Mouse (Mus musculus) left cerebral cortex, adult 2 months (tissue): Measurements from ENCODE around the gene Lad1. TPM values are rescaled to one million over a fixed set of nuclear protein-coding genes. Genes with fewer than 3 reads are reported as not detected.

Experiments used
- DNase-seq, 2 experiments: peaks; one replicate each; pipeline ENCODE4 v3.0.0; 2021 to 2022; ENCODE audit warnings: low spot score in 2 of 2, mixed read lengths in 1 of 2; ENCODE audit errors: extremely low spot score in 1 of 2
- H3K27ac ChIP-seq: fragments of 200-600 bp; 2 replicates; pipeline ENCODE4 v1.8.1; 2022
- H3K4me3 ChIP-seq: fragments of 200-600 bp; 2 replicates; pipeline ENCODE4 v1.8.1; 2022
- CTCF ChIP-seq: fragments of 200-600 bp; IDR thresholded peaks from 2 replicates; pipeline ENCODE4 v1.8.1; 2022; ENCODE audit warnings: antibody characterized with exemption, mild to moderate bottlenecking, moderate library complexity
- intact Hi-C: fragments of 180-260 bp; cut with DNase I; formaldehyde crosslinking; loops from one replicate; pipeline ENCODE4 v1.15.1; 2025
- total RNA-seq, 2 experiments: library from RNA; stranded (reverse); gene quantifications; 2 replicates each; pipeline ENCODE4 v1.2.3; 2021

The Lad1 gene
- total RNA-seq, 2 experiments from 2014 or later, result 0.95 to 0.98 TPM

DNA sequence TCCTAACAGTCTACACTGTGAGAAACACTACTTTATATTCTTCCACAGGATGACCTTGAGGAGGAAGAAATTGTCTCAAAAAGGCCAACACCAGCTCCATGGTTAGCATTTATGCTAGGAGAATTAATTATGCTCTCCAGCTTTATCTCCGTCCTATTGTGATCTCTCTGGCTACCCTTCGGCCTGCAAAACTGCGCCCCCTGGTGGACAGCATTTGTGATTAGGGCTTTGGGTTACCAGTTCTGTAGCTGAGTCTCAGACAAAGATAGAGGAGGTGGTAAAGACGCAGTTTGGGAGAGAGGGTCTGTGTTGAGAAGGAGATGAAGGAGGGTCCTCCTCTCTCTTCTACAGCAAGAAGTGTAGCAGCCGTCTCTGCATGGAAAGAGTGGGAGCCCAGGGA lies 28.6 kb upstream of the Lad1 start:
- DNase-seq, result peak; percentile 55 to 77
- Histone ChIP-seq H3K4me3 (no peak overlapping the region), H3K27ac (no peak overlapping the region)
- peak; percentile 89 for TF ChIP-seq CTCF
- intact Hi-C loops, result loop anchor here (2.0 kb wide), 1 partner anchor 37 kb away; no protein-coding TSS in a partner anchor

DNA sequence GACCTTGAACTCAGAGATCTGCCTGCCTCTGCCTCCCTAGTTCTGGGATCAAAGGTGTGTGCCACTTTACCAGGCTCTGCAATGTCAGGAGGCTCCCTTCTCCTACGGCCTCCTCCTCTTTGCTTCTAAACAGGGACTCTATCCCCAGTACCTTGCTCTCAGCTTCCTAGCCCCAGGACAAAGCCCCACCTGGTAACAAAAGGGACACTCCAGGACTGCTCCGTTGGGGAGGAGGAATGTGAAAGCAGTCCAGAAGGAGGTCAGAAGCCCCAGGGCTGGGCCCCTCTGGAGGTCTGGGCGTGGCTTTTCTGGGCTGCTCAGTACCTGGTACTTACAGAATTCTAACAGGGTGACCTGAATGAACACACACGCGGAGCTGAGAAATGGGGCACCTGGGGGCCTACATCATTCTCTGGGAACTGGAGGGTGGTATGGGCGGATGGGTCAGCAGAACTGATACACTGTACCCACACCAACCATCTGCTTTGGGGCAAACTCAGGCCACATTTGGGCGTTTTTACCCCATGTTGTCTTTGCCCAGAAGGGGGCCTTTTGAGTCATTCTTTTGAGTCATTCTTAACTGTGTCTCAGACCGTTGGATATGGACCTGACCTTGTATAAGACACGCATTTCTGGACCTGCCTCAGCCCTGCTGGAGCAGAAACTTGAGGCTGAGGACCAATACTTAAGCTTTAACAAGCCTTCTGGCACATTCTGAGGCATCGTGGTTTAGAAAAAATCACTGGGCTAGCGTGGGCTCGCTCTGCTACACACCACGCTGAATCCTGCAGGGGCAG lies 26.1 kb upstream of the Lad1 start:
- no peak overlapping the region for H3K27ac ChIP-seq
- intact Hi-C loops, result no loop called here
- no peak overlapping the region for H3K4me3 ChIP-seq
- TF ChIP-seq CTCF, result no peak
- no peak for DNase-seq

DNA sequence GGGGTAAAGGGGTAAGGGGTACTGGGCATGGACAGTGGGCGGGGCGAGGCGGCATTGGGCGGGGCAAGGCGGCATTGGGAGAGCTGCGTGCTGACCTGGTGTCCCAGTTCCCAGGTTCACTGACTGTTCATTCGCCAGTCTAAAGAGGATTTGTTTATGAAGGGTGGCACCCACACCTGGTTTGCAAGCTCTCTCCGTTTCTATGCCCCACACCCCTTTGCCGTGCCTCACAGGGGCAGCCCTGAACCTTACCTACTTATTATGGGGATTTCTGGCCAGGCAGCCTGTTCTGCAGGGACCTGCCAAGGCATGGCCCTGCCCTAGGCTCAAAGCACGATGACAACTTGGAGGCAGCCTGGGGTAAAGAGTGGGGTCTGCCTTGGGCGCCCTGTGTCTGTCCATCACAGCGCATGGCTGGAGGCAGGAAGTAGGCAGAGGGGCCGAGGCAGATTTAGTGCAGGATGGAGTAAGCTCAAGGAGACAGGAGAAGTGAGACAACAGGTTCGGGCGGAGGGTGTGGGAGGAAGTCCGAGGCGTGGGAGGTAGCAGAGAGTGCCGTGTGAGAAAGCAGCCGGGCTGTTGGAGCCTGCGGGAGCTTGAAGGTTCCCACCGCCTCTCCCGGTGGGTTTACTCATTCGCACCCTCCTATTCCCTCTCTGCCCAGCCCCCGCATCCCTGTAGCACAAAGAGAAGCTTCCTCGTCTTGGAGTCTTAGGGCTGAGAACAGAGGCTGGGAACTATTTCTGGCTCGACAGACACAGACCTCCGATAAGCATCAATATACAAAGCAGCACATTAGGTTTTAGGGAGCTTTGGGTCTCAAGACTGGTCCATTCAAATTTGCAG lies 24.8 kb upstream of the Lad1 start:
- peak overlapping the region; percentile 44 for H3K27ac ChIP-seq
- peak; percentile 72 to 77 for DNase-seq
- no peak for TF ChIP-seq CTCF
- intact Hi-C loops, result no loop called here
- peak overlapping the region; percentile 7; the same call in 1 of the 2 replicates for H3K4me3 ChIP-seq

DNA sequence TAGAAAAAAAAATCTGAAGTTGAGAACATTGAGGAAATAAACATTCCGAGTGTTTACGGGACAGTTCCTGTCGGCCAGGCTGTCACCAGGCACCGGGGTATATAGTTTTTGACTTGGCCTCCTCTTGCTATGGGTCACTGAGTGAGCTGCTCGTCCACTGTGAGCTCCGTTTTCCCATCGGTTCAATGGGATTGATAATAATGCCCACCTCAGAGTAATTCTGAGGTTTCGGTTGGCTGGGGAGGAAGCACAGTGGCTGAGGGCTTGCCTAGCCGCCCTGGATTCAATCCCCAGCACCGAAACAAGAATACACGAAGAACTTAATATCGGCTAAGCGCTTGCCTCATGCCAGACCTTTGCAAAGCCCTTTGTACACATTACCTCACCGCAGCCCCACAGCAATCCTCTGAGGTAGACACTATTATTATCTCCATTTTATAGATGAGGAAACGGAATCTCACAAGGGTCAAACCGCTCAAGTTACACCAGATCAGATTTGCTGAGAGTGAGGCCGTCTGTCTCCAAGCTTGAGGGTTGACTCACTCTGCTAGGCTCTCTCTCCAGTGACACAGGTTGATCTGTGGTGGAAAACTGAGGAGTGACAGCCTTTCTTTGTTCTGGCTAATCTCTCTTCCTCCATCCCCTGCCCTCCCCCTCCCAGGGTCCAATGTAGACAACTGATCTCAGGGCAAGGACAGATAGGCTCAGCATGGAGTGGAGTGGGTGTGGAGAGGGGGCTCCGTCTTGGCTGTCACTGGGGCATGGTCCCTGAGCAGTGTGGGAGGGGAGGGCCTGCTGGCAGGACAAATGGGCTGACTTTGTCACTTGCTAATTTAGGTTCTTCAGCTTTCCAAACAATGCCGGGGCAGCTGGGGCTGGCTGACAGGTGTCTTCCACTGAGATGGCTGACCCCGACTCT lies 23.9 kb upstream of the Lad1 start:
- no peak for TF ChIP-seq CTCF
- intact Hi-C loops, result no loop called here
- no peak for DNase-seq
- no peak overlapping the region for H3K4me3 ChIP-seq
- H3K27ac ChIP-seq, result no peak overlapping the region; the same call in 1 of the 2 replicates

DNA sequence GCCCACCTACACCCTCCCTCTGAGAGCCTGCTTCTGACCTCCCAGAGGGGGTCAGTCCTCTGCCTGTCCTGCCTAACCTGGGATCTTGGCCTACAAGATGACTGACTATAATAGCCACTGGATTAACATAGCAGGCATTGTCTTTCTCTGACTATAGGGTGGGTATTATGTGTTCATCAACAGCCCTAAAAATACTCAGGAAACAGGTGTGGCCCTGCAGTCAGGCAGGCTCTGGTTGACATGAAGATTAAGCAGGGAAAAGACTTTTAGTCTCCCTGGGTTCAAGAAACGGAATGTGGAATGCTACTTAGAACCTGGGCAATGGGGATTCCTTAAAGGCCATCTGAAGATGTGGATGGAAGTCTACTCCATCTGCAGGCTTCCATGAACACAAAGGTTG lies 19.9 kb upstream of the Lad1 start:
- intact Hi-C loops, result no loop called here
- Histone ChIP-seq H3K4me3 (no peak overlapping the region), H3K27ac (no peak overlapping the region)
- TF ChIP-seq CTCF, result no peak
- DNase-seq, result no peak

DNA sequence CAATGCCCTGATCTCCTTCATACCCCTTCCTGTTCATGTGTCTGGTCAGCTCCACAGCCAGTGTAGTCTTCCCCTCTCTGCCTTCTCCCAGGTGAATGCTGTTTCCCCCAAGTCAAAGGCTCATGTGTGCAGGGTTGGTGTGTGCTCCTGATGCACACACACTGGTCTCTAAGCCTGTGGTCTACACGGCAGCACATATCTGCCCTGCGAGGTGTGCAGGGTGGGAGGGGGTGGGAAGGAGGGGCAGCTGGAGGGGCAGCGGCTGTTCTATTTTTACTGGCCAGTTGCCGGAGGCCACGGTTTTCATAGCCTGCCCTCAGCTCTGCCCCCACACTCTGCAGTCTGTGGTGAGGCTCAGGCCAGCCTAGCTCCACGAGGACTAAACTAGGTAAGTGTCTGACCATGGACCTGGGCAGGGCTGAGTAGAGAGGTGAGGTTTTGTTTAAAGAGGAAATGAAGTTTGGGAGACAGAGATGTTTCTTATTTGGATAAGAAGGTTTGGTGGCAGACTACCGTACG lies 19.2 kb upstream of the Lad1 start:
- no peak overlapping the region for H3K4me3 ChIP-seq
- DNase-seq, result no peak
- intact Hi-C loops, result no loop called here
- H3K27ac ChIP-seq, result no peak overlapping the region
- no peak for TF ChIP-seq CTCF

DNA sequence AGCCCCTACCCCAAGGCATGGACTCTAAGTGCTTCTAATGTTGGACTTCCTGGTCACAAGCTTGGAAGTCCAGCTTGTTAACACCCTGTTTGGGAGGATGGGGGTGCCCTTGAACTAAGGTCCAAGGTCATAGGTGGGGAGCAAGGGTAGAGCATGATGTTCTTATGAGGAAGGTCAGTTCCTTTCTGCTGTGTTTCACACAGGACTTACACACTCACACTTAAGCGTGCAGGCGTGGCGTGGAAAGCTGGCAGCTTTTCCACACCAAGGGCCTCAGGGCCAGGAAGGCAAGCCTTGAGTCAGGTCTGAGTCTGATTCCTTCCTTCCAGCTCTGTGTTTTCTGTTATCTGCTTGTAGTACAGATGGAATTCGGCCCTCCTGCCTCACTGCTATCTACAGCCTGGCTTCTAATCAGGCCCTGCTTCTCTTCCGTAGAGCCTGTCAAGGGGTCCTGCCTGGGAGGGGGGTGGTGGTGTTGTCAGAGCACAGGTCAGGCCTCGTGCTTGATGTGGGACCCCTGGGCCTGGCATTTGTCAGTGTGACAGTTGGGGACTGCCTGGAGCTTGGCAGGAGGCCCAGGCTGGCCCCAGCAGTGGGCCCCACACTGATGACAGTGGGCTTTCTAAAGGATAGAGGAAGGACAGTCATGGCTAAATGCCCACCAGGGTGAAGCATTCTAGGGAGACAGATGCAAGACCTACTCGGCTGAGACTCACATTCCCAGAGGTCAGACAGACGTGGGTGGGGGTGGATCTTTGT lies 18.0 kb upstream of the Lad1 start:
- Histone ChIP-seq H3K4me3 (no peak overlapping the region), H3K27ac (no peak overlapping the region)
- intact Hi-C loops, result no loop called here
- DNase-seq, result no peak
- no peak for TF ChIP-seq CTCF

DNA sequence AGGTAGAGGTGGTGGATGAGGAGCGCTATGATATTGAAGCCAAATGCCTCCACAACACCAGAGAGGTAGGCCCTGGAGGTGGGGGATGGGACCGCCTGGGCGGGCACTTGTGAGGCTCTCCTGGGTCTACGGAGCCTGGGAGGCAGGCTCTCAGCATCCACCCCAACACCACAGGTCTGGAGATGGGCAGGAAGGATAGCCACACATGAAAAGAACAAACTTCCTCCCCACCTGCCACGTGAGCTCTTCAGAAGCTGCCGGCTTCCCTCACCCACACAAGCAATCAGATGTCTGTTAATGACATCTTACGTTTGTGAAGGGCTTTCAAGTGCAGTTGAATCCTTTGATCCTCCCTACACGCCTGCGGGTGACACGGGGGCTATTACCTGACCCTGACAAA lies 10.9 kb upstream of the Lad1 start:
- H3K27ac ChIP-seq, result no peak overlapping the region
- intact Hi-C loops, result no loop called here
- DNase-seq, result no peak
- H3K4me3 ChIP-seq, result no peak overlapping the region
- TF ChIP-seq CTCF, result no peak

DNA sequence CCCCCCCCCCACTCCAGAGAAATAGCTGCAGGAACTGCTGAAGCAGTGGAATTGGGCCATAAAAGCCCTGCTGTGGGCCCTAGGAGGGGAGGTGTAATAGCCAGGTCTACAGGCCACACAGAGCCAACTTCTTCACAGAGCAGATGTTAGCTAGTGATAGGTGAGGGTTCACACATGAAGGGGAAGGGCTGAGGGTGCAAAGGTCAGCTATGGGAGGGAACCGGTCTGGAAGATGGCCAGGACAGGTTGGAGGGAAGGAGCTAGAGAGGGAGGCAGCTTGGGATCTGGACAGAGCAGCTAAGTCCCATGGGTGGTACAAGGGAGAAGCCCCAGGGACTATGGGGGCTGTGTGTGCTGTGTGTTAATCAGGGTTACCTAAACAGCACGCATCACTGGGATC lies 8.2 kb upstream of the Lad1 start:
- Histone ChIP-seq H3K27ac (no peak overlapping the region), H3K4me3 (no peak overlapping the region)
- intact Hi-C loops, result no loop called here
- DNase-seq, result no peak
- TF ChIP-seq CTCF, result no peak

DNA sequence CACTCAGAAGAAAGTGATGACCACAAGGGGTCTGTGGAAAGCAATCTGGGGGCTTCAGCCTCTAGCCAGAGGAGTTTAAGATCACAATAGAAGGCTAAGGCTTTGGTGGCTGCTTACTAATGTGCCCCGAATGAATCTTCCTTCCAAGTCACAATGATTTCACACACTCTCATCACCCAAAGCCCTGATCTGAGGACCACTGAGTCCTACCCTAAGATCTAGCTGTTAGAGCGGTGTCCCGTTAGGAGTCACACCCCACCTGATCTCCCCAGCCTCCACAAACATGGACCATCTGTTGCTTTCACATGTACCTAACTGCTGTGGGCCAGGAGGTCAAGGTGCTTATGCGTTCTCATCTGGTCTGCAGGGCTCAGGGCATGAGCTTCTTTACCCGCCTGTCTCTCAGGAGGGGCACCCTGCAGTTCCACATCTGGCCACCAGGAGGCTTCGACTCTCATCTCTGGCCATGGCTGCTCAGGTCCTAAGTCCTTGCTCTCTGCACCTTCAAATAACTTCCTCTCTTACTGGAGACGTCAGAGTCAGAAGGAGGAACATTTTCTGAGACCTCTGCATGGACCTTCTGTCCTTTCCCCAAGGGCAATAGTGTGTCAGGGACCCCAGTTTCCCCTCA lies 7.3 kb upstream of the Lad1 start:
- DNase-seq, result peak; percentile 75 to 85
- peak; percentile 100 for TF ChIP-seq CTCF
- Histone ChIP-seq H3K4me3 (no peak overlapping the region), H3K27ac (no peak overlapping the region)
- intact Hi-C loops, result loop anchor here (1.0 kb wide), 1 partner anchor 18 kb away; no protein-coding TSS in a partner anchor
